Mouse (Mus musculus): ENCODE results near the gene C3ar1. TPM values are rescaled to one million over a fixed set of nuclear protein-coding genes. Genes with fewer than 3 reads are reported as not detected.

Gene C3ar1
- 0.50 and 0.66 TPM in 2 replicates for polyA plus RNA-seq (2012; rRNA removed)

GRCm38 (mm10) chr6:122855955-122856354 lies at the start of gene C3ar1:
C3ar1 (minus strand) TSS chr6:122856161.

GRCm38 (mm10) chr6:122873871-122874719 lies 18.1 kb upstream of the C3ar1 start, which contains the start of gene Necap1:
Necap1 (plus strand) TSS chr6:122874474.

GRCm38 (mm10) chr6:122819306-122820070 lies 36.5 kb downstream of the C3ar1 start, which contains the start of gene Foxj2:
Foxj2 (plus strand) TSS chr6:122819914.

GRCm38 (mm10) chr6:122801301-122801800 lies 54.6 kb downstream of the C3ar1 start, which contains the start of gene Slc2a3:
Slc2a3 (minus strand) TSS chr6:122801640.

Other genes starting within 250 kb of the C3ar1 start
- gene Gdf3, start 246.1 kb downstream of the C3ar1 start, polyA plus RNA-seq (2012; rRNA removed) = 1.5 and 1.6 TPM in 2 replicates
- not detected in 2 replicates for gene Dppa3, start 229.8 kb downstream of the C3ar1 start, polyA plus RNA-seq (2012; rRNA removed)
- 0.01 TPM in 2 replicates for gene Nanog, start 148.7 kb downstream of the C3ar1 start, polyA plus RNA-seq (2012; rRNA removed)
- gene Slc2a3, start 54.5 kb downstream of the C3ar1 start, polyA plus RNA-seq (2012; rRNA removed) = 8.7 and 10.6 TPM in 2 replicates
- gene Foxj2, start 36.2 kb downstream of the C3ar1 start, polyA plus RNA-seq (2012; rRNA removed) = 1.1 and 1.6 TPM in 2 replicates
- 12.9 and 16.1 TPM in 2 replicates for gene Necap1, start 18.3 kb upstream of the C3ar1 start, polyA plus RNA-seq (2012; rRNA removed)
- gene Clec4a1, start 65.7 kb upstream of the C3ar1 start, polyA plus RNA-seq (2012; rRNA removed) = 1.8 and 3.7 TPM in 2 replicates
- gene Clec4a3, start 96.4 kb upstream of the C3ar1 start, polyA plus RNA-seq (2012; rRNA removed) = 0.79 and 1.5 TPM in 2 replicates
- not detected in 2 replicates for gene Clec4a4, start 134.2 kb upstream of the C3ar1 start, polyA plus RNA-seq (2012; rRNA removed)
- 0.07 TPM in 1 of 2 replicates, not detected in the other for gene Clec4b1, start 193.8 kb upstream of the C3ar1 start, polyA plus RNA-seq (2012; rRNA removed)

Measured in liver, embryonic 14 days (tissue).